Comparison of ENCODE assay signal across 14 mouse cellular contexts in genomic region chr10:5867981-5868552, GRCm38 (mm10). TPM values are rescaled to one million over a fixed set of nuclear protein-coding genes. Genes with fewer than 3 reads are reported as not detected.
DNase-seq lines count a peak whose midpoint lies in the region; ATAC-seq and TF ChIP-seq lines count a peak whose summit lies in the region.
"Had no signal": no experiment of that assay in that cellular context is flagged by ENCODE, and none has a peak within 500 bp of the region (broad histone marks: within the 10 kb centered on the region; RNA-seq: fewer than 3 reads in every experiment).

No protein-coding gene starts in this region.

- CTCF ChIA-PET in Patski (lab: Charles Lee): interaction anchor here (1.0 kb wide), 1 partner anchor 10 kb away, joined by 3 read pairs; no protein-coding TSS in a partner anchor

- in situ Hi-C loops in Patski (cut with MboI; ENCODE audit: low pct_unique_long_range_greater_than_20kb): loop anchor here (25.0 kb wide), 1 partner anchor 819 kb away; no protein-coding TSS in a partner anchor

- H3K27me3 ChIP-seq in Patski: no peaks in the 10 kb centered on the region
- H3K27me3 ChIP-seq in midbrain, embryonic 16.5 days (ENCODE audit: control insufficient read depth, insufficient read depth, low read depth, low read length): no peaks in the 10 kb centered on the region
- H3K27me3 ChIP-seq: limb, embryonic 15.5 days had no signal

- peak overlapping the region; percentile 75 for H3K27ac ChIP-seq in embryonic fibroblast, embryonic 13.5 days (ENCODE audit: insufficient read depth, low read length)
- peak overlapping the region; percentile 40; the same call in 1 of the 2 replicates for H3K27ac ChIP-seq in midbrain, embryonic 16.5 days (ENCODE audit: low read length)
- H3K27ac ChIP-seq: limb, embryonic 15.5 days; macrophage had no signal

- peaks cover 3% of the 10 kb centered on the region; the same call in 1 of the 2 replicates for H3K4me1 ChIP-seq in embryonic fibroblast, embryonic 13.5 days (ENCODE audit: control insufficient read depth, insufficient read depth, low read length)
- peaks cover 7% of the 10 kb centered on the region; the same call in 1 of the 2 replicates for H3K4me1 ChIP-seq in midbrain, embryonic 16.5 days (ENCODE audit: control insufficient read depth, insufficient read depth, low read length)

- H3K9me3 ChIP-seq in midbrain, embryonic 16.5 days (replicated peaks; ENCODE audit: control insufficient read depth, low read length, poor library complexity, severe bottlenecking): no peaks in the 10 kb centered on the region
- H3K9me3 ChIP-seq: limb, embryonic 15.5 days had no signal

- 0 out of 2 replicates have a peak overlapping the region, but pooled peaks have one; percentile 25 for H3K4me2 ChIP-seq in midbrain, embryonic 16.5 days (ENCODE audit: low read length)
- H3K4me2 ChIP-seq: limb, embryonic 15.5 days had no signal

- no peak for TF ChIP-seq POLR2A in embryonic fibroblast, embryonic 13.5 days (IDR thresholded peaks at IDR 0.05; ENCODE audit: low read depth, low read length)

- no peak overlapping the region for H3K4me3 ChIP-seq in embryonic fibroblast, embryonic 13.5 days (ENCODE audit: insufficient read depth, low read length)
- no peak overlapping the region for H3K4me3 ChIP-seq in midbrain, embryonic 16.5 days (ENCODE audit: low read depth, low read length)
- H3K4me3 ChIP-seq: limb, embryonic 15.5 days had no signal

- no peaks in the 10 kb centered on the region for H3K36me3 ChIP-seq in midbrain, embryonic 16.5 days (ENCODE audit: control insufficient read depth, insufficient read depth, low read length)
- H3K36me3 ChIP-seq: limb, embryonic 15.5 days had no signal

- 59% methylated on average over 11 of the region's 11 CpGs for WGBS in midbrain, embryonic 16.5 days

- TF ChIP-seq CTCF in Patski (IDR thresholded peaks at IDR 0.05): no peak
- TF ChIP-seq CTCF in embryonic fibroblast, embryonic 13.5 days (IDR thresholded peaks at IDR 0.05; ENCODE audit: borderline replicate concordance, insufficient read depth, low read length): no peak

- peak; percentile 7 to 24 for DNase-seq in heart, postnatal 10 days
- DNase-seq in heart, postnatal 25 days (ENCODE audit: low spot score): no peak
- peak; percentile 60 for DNase-seq in Patski (ENCODE audit: low read depth, low spot score)
- no peak for DNase-seq in kidney, postnatal 4 days
- no peak for DNase-seq in adrenal gland, adult (ENCODE audit: inconsistent age in 2 of 2, low spot score in 1 of 2)
- no peak for DNase-seq in thymus, postnatal 36 days
- DNase-seq: adrenal gland, postnatal 14 days; thymus, adult 2 months had no signal

- ATAC-seq in Patski: peak; percentile 96
- ATAC-seq in midbrain, embryonic 16.5 days: peak; percentile 43
- ATAC-seq: intestine, postnatal 0 days had no signal

- POLR2A ChIA-PET in Patski (lab: Charles Lee): no interaction called here

- H3K9ac ChIP-seq in midbrain, embryonic 16.5 days (ENCODE audit: low read depth, low read length): no peak overlapping the region
- H3K9ac ChIP-seq: limb, embryonic 15.5 days had no signal

- intact Hi-C loops in heart, postnatal 10 days (cut with DNase I): no loop called here
- intact Hi-C loops in heart, postnatal 25 days (cut with DNase I): no loop called here

RNA-seq across cellular contexts. Expression of gene Mtrf1l, which starts 44.4 kb away (rescaled TPM):
- total RNA-seq in heart, postnatal 10 days (2021): 1 to 10 TPM; 7.2 to 8.2 TPM
- 10 to 100 TPM in 1 of 2 experiments, 1 to 10 TPM in 1; 9.1 to 10.4 TPM for total RNA-seq in heart, postnatal 25 days (2021)
- polyA plus RNA-seq in Patski (2021): 14.2 TPM
- polyA plus RNA-seq in embryonic fibroblast, embryonic 13.5 days (2011; ENCODE audit: insufficient read length, low read depth, missing spikeins): 11.6 and 15.3 TPM in 2 replicates
- polyA plus RNA-seq in midbrain, embryonic 16.5 days (2015; fragmentation: Nextera tagmentation; extraction: Ambion mirVana): 7.9 and 11.1 TPM in 2 replicates

RNA-seq across cellular contexts. Expression of gene Rgs17, which starts 54.1 kb away (rescaled TPM):
- 1 to 10 TPM in 1 of 2 experiments, under 1 TPM in 1; 0.82 to 1.4 TPM for total RNA-seq in heart, postnatal 10 days (2021)
- under 1 TPM; 0.50 to 0.83 TPM for total RNA-seq in heart, postnatal 25 days (2021)
- polyA plus RNA-seq in Patski (2021): 0.24 TPM
- polyA plus RNA-seq in embryonic fibroblast, embryonic 13.5 days (2011; ENCODE audit: insufficient read length, low read depth, missing spikeins): 14.6 and 19.9 TPM in 2 replicates
- polyA plus RNA-seq in midbrain, embryonic 16.5 days (2015; fragmentation: Nextera tagmentation; extraction: Ambion mirVana): 28.4 and 35.5 TPM in 2 replicates
- total RNA-seq: granulocyte monocyte progenitor cell, adult 5-6 weeks had no signal
- polyA plus RNA-seq: macrophage had no signal

Comparison
In these comparisons a context has a peak if more than half of its experiments do, and no peak if none do; other contexts are left out.
1. DNase-seq: peak in heart, postnatal 10 days (2 of 2) and Patski (single experiment); none in heart, postnatal 25 days (single experiment), kidney, postnatal 4 days (0 of 2), adrenal gland, adult (0 of 2) and thymus, postnatal 36 days (0 of 2).
2. RNA of gene Rgs17, which starts 54.1 kb away (polyA plus RNA-seq): 28.4 to 35.5 TPM in midbrain, embryonic 16.5 days and 14.6 to 19.9 TPM in embryonic fibroblast, embryonic 13.5 days; 0.24 TPM in Patski (single experiment); every median in the first group is over 10 times any median in the second.